Mouse (Mus musculus) right cerebral cortex, postnatal 25 days (tissue): ENCODE measurements around the gene Adipor1.

Source experiments
- DNase-seq: peaks from one replicate; pipeline ENCODE4 v3.0.0; 2022

Gene Adipor1

GRCm38 (mm10) chr1:134415168-134415831 is at the start of gene Adipor1:
TSS of gene Adipor1 (plus strand) at chr1:134415378.
- DNase-seq: peak; percentile 97

GRCm38 (mm10) chr1:134365491-134365890 is 49.7 kb upstream of the Adipor1 start:
- DNase-seq: no peak

- DNase-seq: peak; percentile 25
Observed at GRCm38 (mm10) chr1:134368777-134369337, 46.3 kb upstream of the Adipor1 start.

- no peak for DNase-seq
Observed at GRCm38 (mm10) chr1:134374124-134374523, 41.1 kb upstream of the Adipor1 start.

- DNase-seq: no peak
Observed at GRCm38 (mm10) chr1:134381051-134381450, 34.1 kb upstream of the Adipor1 start.

GRCm38 (mm10) chr1:134381795-134382625 is 33.2 kb upstream of the Adipor1 start:
- DNase-seq: peak; percentile 10

GRCm38 (mm10) chr1:134384581-134384980 is 30.6 kb upstream of the Adipor1 start:
- no peak for DNase-seq

GRCm38 (mm10) chr1:134385176-134385575 is 30.0 kb upstream of the Adipor1 start:
- no peak for DNase-seq

- DNase-seq: no peak
Observed at GRCm38 (mm10) chr1:134385666-134386065, 29.5 kb upstream of the Adipor1 start, which contains the start of gene 4933406M09Rik. TSS of gene 4933406M09Rik (plus strand) at chr1:134385940.

GRCm38 (mm10) chr1:134393827-134394226 is 21.4 kb upstream of the Adipor1 start:
- no peak for DNase-seq

GRCm38 (mm10) chr1:134398210-134398609 is 17.0 kb upstream of the Adipor1 start:
- DNase-seq: no peak

GRCm38 (mm10) chr1:134399735-134400134 is 15.4 kb upstream of the Adipor1 start:
- no peak for DNase-seq

GRCm38 (mm10) chr1:134405509-134406413 is 9.4 kb upstream of the Adipor1 start, which contains the start of gene Cyb5r1:
TSS of gene Cyb5r1 (plus strand) at chr1:134405559.
- DNase-seq: peak; percentile 58

- DNase-seq: no peak
Observed at GRCm38 (mm10) chr1:134406414-134406771, 8.8 kb upstream of the Adipor1 start.

- no peak for DNase-seq
Observed at GRCm38 (mm10) chr1:134408080-134408479, 7.1 kb upstream of the Adipor1 start.

GRCm38 (mm10) chr1:134411706-134412629 is 3.2 kb upstream of the Adipor1 start:
- no peak for DNase-seq

GRCm38 (mm10) chr1:134414038-134414437 is 1.1 kb upstream of the Adipor1 start:
- no peak for DNase-seq

GRCm38 (mm10) chr1:134414501-134415167 is 544 bp upstream of the Adipor1 start:
- DNase-seq: no peak

- DNase-seq: no peak
Observed at GRCm38 (mm10) chr1:134418414-134418975, 3.3 kb downstream of the Adipor1 start.

- no peak for DNase-seq
Observed at GRCm38 (mm10) chr1:134419176-134419575, 4.0 kb downstream of the Adipor1 start.
